Mouse (Mus musculus) heart, adult 11 months (tissue): Measurements from ENCODE around the gene Rasgrf2.

Experiments
- DNase-seq: peaks from one replicate; pipeline ENCODE4 v3.0.0; 2022

Rasgrf2 gene

DNA sequence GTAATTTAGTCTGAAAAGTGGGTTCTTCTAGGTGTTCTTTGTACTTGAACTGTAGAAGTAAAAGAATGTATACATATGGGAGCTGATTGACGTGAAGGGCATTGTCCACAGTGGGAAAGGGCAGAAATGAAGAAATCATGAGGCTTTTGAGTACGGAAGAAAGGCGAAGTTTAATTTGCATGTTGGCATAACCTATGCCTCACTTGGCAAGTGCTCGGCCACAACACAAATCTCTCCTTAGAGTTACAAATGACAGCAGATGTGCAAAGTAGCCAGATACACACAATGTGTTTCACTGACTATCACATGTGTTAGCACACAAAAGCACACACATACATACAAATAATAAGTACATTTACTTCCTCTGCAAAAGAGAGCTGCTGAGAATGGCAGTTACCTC is 251.2 kb downstream of the Rasgrf2 start:
- peak; percentile 62 for DNase-seq

DNA sequence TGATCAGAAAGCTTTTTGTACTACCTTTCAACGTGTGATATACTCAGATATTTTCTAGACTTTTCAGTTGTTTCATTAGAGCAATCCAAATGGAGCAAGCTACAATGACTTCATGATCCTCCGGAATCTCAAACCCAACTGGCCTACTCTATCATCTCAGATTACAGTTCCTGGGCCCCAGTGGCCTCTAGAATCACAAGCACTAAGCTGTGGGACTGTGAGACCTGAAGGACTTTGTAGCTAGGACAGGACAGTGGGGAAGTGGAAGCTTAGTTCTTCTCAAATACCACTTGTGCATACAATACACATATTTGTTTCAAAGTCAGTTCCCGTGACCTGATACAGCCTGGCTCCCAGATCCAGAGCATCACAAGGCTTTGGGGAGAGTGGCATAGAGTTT is 253.5 kb downstream of the Rasgrf2 start:
- DNase-seq: peak; percentile 83

DNA sequence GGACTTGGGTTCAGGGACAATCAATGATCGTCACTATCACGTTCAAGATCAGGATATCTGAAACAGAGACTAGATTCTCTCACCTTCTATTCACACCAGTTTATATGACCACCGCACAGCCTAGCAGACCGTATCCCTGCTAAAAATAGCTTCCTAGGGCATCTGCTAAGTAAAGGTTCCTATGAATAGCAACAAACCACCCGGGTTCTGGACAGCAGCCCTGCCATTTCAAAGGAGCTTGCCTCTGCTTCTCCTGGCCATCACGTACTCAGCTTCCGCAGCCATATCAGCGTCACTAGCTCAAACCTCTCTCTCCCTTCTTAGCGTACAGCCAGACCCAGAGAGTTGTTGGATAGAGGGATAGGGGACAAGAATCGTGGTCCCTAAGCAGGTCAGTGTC is 254.1 kb downstream of the Rasgrf2 start:
- peak; percentile 96 for DNase-seq

DNA sequence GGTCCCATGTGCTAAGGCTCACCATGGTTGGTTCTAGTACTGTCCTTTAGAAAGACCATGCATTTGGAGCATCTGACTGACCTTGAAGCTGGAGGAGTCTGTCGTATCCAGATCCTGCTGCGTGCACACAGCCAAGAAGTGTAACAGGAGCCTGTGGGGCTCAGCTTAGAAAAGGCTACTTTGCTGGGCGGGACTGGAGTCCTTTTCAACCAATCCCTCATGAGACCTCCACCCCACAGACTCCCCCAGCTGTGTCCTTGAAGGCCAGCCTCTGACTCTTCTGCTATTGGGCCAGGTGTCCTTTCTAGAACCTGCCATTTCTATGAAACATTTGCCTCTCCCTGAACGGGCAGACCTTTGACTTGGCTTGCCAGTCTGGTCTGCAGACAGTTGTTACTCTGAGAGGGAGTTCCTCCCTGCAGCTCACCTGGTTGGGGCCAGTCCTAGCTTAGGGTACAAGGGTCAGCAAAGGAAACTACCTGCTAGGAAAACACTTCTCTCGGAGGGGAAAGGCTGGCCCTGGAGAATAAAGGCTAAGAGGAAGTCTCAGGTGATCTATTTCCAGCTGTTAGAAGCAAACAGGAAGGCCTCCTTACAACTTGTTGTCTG is 254.6 kb downstream of the Rasgrf2 start, which contains the start of gene Ckmt2:
Gene Ckmt2 (minus strand): TSS at position 145 of the 609 bp plus-strand sequence.
- DNase-seq: peak; percentile 97

DNA sequence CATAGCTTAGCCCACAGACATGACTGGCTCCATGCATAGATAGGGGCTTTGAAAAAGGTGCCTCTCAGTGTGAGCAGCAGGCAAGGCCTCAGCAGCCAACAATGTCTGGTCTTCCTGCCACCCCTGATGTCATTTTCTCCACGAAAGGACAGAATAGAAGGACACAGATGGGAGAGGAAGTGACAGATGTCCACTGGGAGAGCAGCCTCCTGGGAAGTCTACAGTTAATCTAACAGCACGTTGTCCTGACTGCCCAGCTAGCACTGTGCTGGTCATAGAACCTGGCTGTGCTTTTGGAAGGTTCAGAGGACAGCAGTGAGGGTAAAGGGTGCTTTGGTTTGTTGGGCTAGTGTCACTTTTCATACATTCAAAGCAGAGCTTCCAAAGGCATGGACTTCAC is 255.9 kb downstream of the Rasgrf2 start:
- peak; percentile 91 for DNase-seq

DNA sequence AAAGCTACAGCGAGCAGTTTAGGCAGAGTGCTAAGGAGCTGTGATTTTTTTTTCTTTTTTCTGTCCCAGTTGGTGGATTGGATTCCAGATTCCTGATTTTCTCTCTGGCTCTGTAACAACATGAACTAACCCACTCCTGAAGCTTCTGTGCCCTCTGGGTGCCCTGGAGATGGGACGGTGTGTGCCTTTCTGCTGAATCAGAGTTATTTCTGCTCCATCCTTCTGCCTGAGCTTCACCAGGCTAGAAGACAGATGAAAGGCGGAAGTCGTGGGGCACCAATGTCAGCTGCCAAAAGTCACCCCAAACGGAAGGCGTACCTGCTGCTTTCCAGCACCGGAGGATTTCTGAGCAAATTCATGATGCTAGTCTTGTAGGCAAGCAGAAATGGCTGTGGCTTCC is 256.9 kb downstream of the Rasgrf2 start:
- peak; percentile 88 for DNase-seq

DNA sequence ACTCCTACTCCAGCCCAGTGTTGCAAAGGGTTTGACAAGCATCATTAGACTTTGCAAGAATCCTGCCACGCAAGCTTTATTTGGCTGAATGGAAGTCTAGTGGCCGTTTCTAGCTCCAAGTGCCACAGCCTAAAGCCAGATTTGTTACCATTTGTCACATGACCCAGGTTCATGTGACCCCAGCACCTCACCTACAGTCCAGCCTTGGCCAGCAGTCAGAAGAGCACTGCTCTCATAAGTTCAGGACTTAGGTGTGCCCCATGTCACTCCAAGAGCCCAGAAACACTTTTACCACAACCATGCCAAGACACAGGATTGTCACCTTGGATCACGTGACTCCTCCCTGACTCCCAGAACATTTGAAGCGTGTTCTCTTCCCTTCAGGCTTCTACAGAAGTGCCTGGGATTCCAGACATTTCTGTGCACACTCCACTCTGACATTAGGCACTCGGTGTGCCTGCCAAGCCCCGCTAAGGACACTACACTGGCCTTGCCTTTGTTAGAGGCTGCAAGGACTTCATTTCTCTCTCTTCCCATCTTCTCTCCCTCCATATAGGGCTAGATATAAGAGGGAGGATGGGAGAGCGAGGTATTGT is 257.6 kb downstream of the Rasgrf2 start:
- DNase-seq: peak; percentile 93

DNA sequence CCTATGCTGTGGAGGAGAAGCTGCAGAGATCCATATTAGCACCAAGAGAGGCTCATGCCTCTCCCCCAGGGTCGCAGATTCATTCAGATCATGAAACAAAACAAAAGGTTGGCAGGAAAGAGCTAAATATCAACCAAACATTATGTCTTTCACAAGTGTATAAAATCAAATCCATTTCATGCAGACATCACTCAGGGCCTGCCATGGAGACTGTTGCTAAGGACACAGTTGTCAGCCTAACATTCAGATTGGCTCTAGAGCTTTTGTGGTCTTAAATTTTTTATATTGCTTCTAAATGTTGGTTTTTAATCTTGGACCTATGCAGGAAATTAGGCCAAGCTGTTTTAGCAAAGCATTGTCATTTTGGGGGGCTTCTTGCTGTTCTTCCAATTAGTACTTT is 262.9 kb downstream of the Rasgrf2 start:
- DNase-seq: no peak

DNA sequence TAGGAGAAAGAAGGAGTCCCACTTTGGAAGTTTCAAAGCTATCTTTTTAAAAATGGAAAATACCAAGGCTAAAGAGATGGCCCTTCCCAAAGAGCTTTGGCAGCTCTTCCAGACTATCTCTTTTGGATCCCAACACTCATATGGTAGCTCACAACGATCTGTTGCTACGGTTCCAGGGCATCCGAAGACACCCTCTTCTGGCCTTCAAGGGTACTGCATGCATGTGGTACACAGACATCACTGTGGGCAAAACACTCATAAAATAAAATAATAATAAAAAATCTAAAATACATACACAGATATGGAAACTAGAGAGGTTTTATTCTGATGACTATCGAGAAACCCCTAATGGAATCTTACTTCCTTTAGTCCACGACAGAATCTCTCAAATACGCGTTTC is 272.6 kb downstream of the Rasgrf2 start:
- peak; percentile 70 for DNase-seq

DNA sequence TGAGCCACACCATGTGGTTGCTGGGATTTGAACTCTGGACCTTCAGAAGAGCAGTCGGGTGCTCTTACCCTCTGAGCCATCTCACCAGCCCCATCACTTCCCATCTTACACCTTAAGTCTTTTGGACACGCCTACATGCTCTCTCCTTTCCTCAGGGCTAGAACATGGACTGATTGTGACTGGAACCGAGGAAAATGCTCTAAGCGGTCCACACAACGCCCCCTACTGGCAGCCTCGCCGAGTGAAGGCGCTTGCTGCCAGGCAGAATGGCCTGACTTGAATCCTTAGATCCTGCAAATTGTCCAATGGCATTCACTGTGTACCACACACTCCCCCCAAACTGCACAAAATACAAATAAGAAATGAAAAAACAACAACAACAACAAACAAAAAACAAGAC is 274.0 kb downstream of the Rasgrf2 start:
- DNase-seq: peak; percentile 72

DNA sequence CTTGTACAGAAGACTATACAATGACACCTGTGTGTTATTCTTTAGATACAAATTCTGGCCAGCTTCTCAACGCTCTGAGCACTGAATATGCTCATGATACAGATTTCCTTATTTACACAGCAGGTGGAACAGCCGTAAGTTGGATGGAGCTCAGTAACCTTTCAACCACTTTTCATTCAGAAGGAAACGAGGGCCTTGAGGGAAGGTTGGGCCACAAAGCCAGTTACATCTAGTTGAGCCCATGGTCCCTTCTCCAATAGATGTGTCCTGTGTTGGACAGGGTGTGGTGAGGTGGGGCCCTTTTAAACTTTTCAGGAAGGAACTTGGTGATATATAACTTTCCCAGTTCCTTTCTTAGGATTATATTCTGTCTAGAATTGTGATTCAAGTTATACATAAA is 277.0 kb downstream of the Rasgrf2 start:
- DNase-seq: peak; percentile 48
